ENCODE assay signal across 9 mouse cellular contexts in genomic region chr3:152210728-152211391, GRCm38 (mm10). TPM values are rescaled to one million over a fixed set of nuclear protein-coding genes. Genes with fewer than 3 reads are reported as not detected.
DNase-seq lines count a peak whose midpoint lies in the region; ATAC-seq and TF ChIP-seq lines count a peak whose summit lies in the region.
"Had no signal": no experiment of that assay in that cellular context is flagged by ENCODE, and none has a peak within 500 bp of the region (broad histone marks: within the 10 kb centered on the region; RNA-seq: fewer than 3 reads in every experiment).

No protein-coding gene starts in this region.

- ATAC-seq in hindbrain, embryonic 13.5 days (ENCODE audit: low FRiP score) = peak; percentile 76

- H3K36me3 ChIP-seq in hindbrain, embryonic 13.5 days = peaks cover 14% of the 10 kb centered on the region
- no peaks in the 10 kb centered on the region for H3K36me3 ChIP-seq in macrophage (ENCODE audit: inconsistent target)

- no peaks in the 10 kb centered on the region for H3K27me3 ChIP-seq in hindbrain, embryonic 13.5 days

- H3K9me3 ChIP-seq in hindbrain, embryonic 13.5 days = no peaks in the 10 kb centered on the region

- TF ChIP-seq CTCF in left cerebral cortex, adult 2 months (IDR thresholded peaks at IDR 0.05) = no peak

- intact Hi-C loops in left cerebral cortex, adult 2 months (cut with DNase I) = loop anchor here (1.0 kb wide), 2 partner anchors 18 to 100 kb away; no protein-coding TSS in a partner anchor

- peaks cover 40% of the 10 kb centered on the region for H3K4me1 ChIP-seq in hindbrain, embryonic 13.5 days (replicated peaks)

- peak overlapping the region; percentile 96 for H3K9ac ChIP-seq in hindbrain, embryonic 13.5 days

- WGBS in hindbrain, embryonic 13.5 days = under 1% methylated on average over 66 of the region's 68 CpGs
- under 1% methylated on average over 68 of the region's 68 CpGs for WGBS in macrophage (ENCODE audit: missing documents)

- peak; percentile 82 for DNase-seq in NIH3T3 (ENCODE audit: low read depth)
- DNase-seq in cerebellum, postnatal 14 days = peak; percentile 76 to 77
- DNase-seq in frontal cortex, postnatal 14 days (ENCODE audit: low spot score in 2 of 2) = peak; percentile 46 to 52
- peak; percentile 58 to 70 for DNase-seq in left cerebral cortex, adult 2 months (ENCODE audit: extremely low spot score in 1 of 2, low spot score in 2 of 2)
- peak; percentile 64 to 68 for DNase-seq in right cerebral cortex, adult 2 months (ENCODE audit: low spot score in 2 of 2)
- DNase-seq in urinary bladder, postnatal 10 days (ENCODE audit: low spot score) = peak; percentile 19

- peak overlapping the region; percentile 100 for H3K27ac ChIP-seq in hindbrain, embryonic 13.5 days
- H3K27ac ChIP-seq in left cerebral cortex, adult 2 months = peak overlapping the region; percentile 100
- peak overlapping the region; percentile 73 for H3K27ac ChIP-seq in macrophage

- H3K79me2 ChIP-seq in macrophage (ENCODE audit: inconsistent target) = peaks cover 63% of the 10 kb centered on the region

- H3K4me2 ChIP-seq in hindbrain, embryonic 13.5 days = peak overlapping the region; percentile 90

- H3K4me3 ChIP-seq in hindbrain, embryonic 13.5 days = peak overlapping the region; percentile 69
- H3K4me3 ChIP-seq in left cerebral cortex, adult 2 months = peak overlapping the region; percentile 81
- H3K4me3 ChIP-seq in macrophage (ENCODE audit: inconsistent target) = peak overlapping the region; percentile 67

RNA-seq across cellular contexts. Expression of gene Fubp1, which starts 0.6 kb away (rescaled TPM):
- polyA plus RNA-seq in hindbrain, embryonic 13.5 days (2015; fragmentation: Nextera tagmentation; extraction: Ambion mirVana) = 297 and 299 TPM in 2 replicates
- 100 to 1,000 TPM; 131 to 132 TPM for total RNA-seq in left cerebral cortex, adult 2 months (2021)
- total RNA-seq in macrophage (2018; cell fraction: chromatin; rRNA removed) = 100 to 1,000 TPM; 204 to 537 (median 394) TPM
- total RNA-seq in macrophage (2018; cell fraction: cytosol; rRNA removed) = 10 to 100 TPM; 42.7 to 74.8 (median 57.3) TPM
- total RNA-seq in macrophage (2018; cell fraction: nucleus; rRNA removed) = 100 to 1,000 TPM; 118 to 352 (median 176) TPM
- 49.5 to 105 TPM (median 88.5 TPM) in 3 replicates for polyA plus RNA-seq in macrophage (2018)

RNA-seq across cellular contexts. Expression of gene Dnajb4, which starts 0.8 kb away (rescaled TPM):
- polyA plus RNA-seq in hindbrain, embryonic 13.5 days (2015; fragmentation: Nextera tagmentation; extraction: Ambion mirVana) = 37.0 and 37.5 TPM in 2 replicates
- total RNA-seq in left cerebral cortex, adult 2 months (2021) = 10 to 100 TPM; 75.4 to 78.2 TPM
- total RNA-seq in macrophage (2018; cell fraction: chromatin; rRNA removed) = 10 to 100 TPM in 24 of 26 experiments, 1 to 10 TPM in 2; 9.1 to 82.7 (median 21.5) TPM
- total RNA-seq in macrophage (2018; cell fraction: cytosol; rRNA removed) = 100 to 1,000 TPM in 1 of 26 experiments, 10 to 100 TPM in 25; 15.8 to 120 (median 27.0) TPM
- total RNA-seq in macrophage (2018; cell fraction: nucleus; rRNA removed) = 10 to 100 TPM; 21.2 to 96.7 (median 39.7) TPM
- 20.2 to 25.5 TPM (median 23.8 TPM) in 3 replicates for polyA plus RNA-seq in macrophage (2018)

RNA-seq across cellular contexts. Expression of gene Gipc2, which starts 44.8 kb away (rescaled TPM):
- 8.4 and 9.2 TPM in 2 replicates for polyA plus RNA-seq in hindbrain, embryonic 13.5 days (2015; fragmentation: Nextera tagmentation; extraction: Ambion mirVana)
- total RNA-seq in left cerebral cortex, adult 2 months (2021) = 1 to 10 TPM; 2.8 to 3.2 TPM
- 1 to 10 TPM in 3 of 26 experiments, not detected in 23; 1.0 to 1.8 (median 1.2) TPM for total RNA-seq in macrophage (2018; cell fraction: chromatin; rRNA removed)
- total RNA-seq in macrophage (2018; cell fraction: cytosol; rRNA removed) = under 1 TPM in 17 of 26 experiments, not detected in 9; 0.13 to 0.49 (median 0.29) TPM
- total RNA-seq in macrophage (2018; cell fraction: nucleus; rRNA removed) = 1 to 10 TPM in 1 of 26 experiments, under 1 TPM in 1, not detected in 24; 0.52 to 2.3 TPM
- 0.21 to 0.29 TPM in 2 of 3 replicates, not detected in the other for polyA plus RNA-seq in macrophage (2018)
- total RNA-seq: neutrophil, adult 5-6 weeks had no signal

RNA-seq across cellular contexts. Expression of gene Nexn, which starts 55.3 kb away (rescaled TPM):
- polyA plus RNA-seq in hindbrain, embryonic 13.5 days (2015; fragmentation: Nextera tagmentation; extraction: Ambion mirVana) = 3.1 and 3.8 TPM in 2 replicates
- 1 to 10 TPM; 1.4 to 5.0 TPM for total RNA-seq in left cerebral cortex, adult 2 months (2021)
- total RNA-seq in macrophage (2018; cell fraction: chromatin; rRNA removed) = 1 to 10 TPM in 4 of 26 experiments, under 1 TPM in 3, not detected in 19; 0.40 to 7.2 (median 2.4) TPM
- total RNA-seq in macrophage (2018; cell fraction: cytosol; rRNA removed) = 1 to 10 TPM in 2 of 26 experiments, under 1 TPM in 19, not detected in 5; 0.03 to 1.3 (median 0.50) TPM
- total RNA-seq in macrophage (2018; cell fraction: nucleus; rRNA removed) = 1 to 10 TPM in 1 of 26 experiments, under 1 TPM in 13, not detected in 12; 0.28 to 3.1 (median 0.67) TPM
- polyA plus RNA-seq in macrophage (2018) = 0.17 to 1.7 TPM (median 1.0 TPM) in 3 replicates

Comparison
In these comparisons a context has a peak if more than half of its experiments do, and no peak if none do; other contexts are left out.
1. Peak in every context shown above with its lines: DNase-seq, ATAC-seq, H3K4me3 ChIP-seq and H3K27ac ChIP-seq.
2. DNase-seq: peak in every context shown above with its lines; median percentile 82 in NIH3T3; 76 in cerebellum, postnatal 14 days; 66 in right cerebral cortex, adult 2 months; 64 in left cerebral cortex, adult 2 months; 49 in frontal cortex, postnatal 14 days; 19 in urinary bladder, postnatal 10 days.